ENCODE assay signal across 9 mouse cellular contexts in the genomic region with DNA sequence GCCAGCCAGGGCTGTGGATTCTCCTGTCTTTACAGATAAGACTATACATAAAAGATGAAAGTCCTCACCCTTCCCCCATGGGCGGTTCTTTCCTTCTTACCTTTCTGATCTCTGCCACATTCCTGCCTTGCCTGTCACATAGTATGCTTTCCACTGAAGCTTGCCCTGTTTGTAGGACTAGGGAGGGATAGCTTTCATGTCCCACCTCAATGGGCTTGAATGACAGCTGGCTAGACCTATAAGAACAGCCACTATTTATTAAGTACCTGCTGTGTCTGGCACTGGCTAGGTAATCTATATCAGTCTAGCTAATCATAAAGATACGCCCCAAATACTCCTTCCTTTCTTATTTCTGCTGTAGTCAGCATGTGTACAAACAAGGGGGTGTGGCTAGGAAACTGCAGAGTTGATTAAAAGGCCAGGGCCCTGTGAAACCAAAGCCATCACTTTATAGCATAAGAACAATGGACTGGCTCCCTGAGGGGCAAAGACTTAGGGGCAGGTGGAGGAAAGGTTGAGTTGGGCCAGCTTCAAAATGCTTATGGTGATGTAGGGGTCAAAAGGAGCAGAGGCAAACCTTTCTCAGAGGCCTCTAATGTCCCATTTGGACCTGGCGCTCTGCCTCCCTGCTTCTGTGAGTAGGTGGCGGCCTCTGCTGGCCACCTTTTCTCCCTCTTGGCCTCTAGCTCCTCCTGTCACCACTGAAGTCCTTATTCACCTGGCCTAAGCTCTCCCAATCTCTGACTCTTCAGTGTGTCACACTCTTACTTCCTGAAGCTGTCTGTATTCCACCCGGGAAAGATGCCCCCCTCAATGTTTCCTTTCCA. TPM values are rescaled to one million over a fixed set of nuclear protein-coding genes. Genes with fewer than 3 reads are reported as not detected.
DNase-seq lines count a peak whose midpoint lies in the region; ATAC-seq and TF ChIP-seq lines count a peak whose summit lies in the region.
"Had no signal": no experiment of that assay in that cellular context is flagged by ENCODE, and none has a peak within 500 bp of the region (broad histone marks: within the 10 kb centered on the region; RNA-seq: fewer than 3 reads in every experiment).

No protein-coding gene starts in this region.

- H3K36me3 ChIP-seq in forebrain, postnatal 0 days (ENCODE audit: insufficient read depth), result no peaks in the 10 kb centered on the region
- H3K36me3 ChIP-seq in forebrain, embryonic 12.5 days (replicated peaks), result no peaks in the 10 kb centered on the region
- peaks cover 4% of the 10 kb centered on the region; the same call in 1 of the 2 replicates for H3K36me3 ChIP-seq in limb, embryonic 10.5 days
- H3K36me3 ChIP-seq: G1E had no signal

- H3K4me1 ChIP-seq in forebrain, postnatal 0 days (ENCODE audit: insufficient read depth), result no peaks in the 10 kb centered on the region
- peaks cover 14% of the 10 kb centered on the region for H3K4me1 ChIP-seq in forebrain, embryonic 12.5 days
- no peaks in the 10 kb centered on the region for H3K4me1 ChIP-seq in bone marrow, adult 2 months (ENCODE audit: control insufficient read depth, insufficient read depth, low read length)
- peaks cover 63% of the 10 kb centered on the region for H3K4me1 ChIP-seq in limb, embryonic 10.5 days

- H3K9me3 ChIP-seq in forebrain, postnatal 0 days (ENCODE audit: low read length), result no peaks in the 10 kb centered on the region
- H3K9me3 ChIP-seq in forebrain, embryonic 12.5 days, result no peaks in the 10 kb centered on the region
- no peaks in the 10 kb centered on the region for H3K9me3 ChIP-seq in limb, embryonic 10.5 days (replicated peaks)
- H3K9me3 ChIP-seq: G1E had no signal

- 22% methylated on average over 5 of the region's 5 CpGs for WGBS in forebrain, postnatal 0 days
- 21% methylated on average over 5 of the region's 5 CpGs for WGBS in forebrain, embryonic 12.5 days
- 36% methylated on average over 5 of the region's 5 CpGs for WGBS in bone marrow, adult 2 months
- 23% methylated on average over 5 of the region's 5 CpGs for WGBS in limb, embryonic 10.5 days

- DNase-seq in forebrain, postnatal 0 days, result peak; percentile 26
- DNase-seq in 416B (ENCODE audit: low read depth), result peak; percentile 54
- peak; percentile 72 to 79 for DNase-seq in gastrocnemius, adult 8-10 months (ENCODE audit: low spot score in 2 of 2)
- DNase-seq in limb, embryonic 10.5 days (ENCODE audit: low spot score), result peak; percentile 72
- DNase-seq in spleen, adult 12 weeks (ENCODE audit: low spot score), result peak; percentile 31
- DNase-seq in frontal cortex, postnatal 10 days (ENCODE audit: low spot score in 2 of 2), result no peak

- no peak overlapping the region for H3K4me3 ChIP-seq in forebrain, postnatal 0 days (ENCODE audit: low read depth, low read length)
- no peak overlapping the region for H3K4me3 ChIP-seq in forebrain, embryonic 12.5 days (replicated peaks)
- no peak overlapping the region for H3K4me3 ChIP-seq in bone marrow, adult 2 months (replicated peaks; ENCODE audit: control insufficient read depth, low read depth, low read length)
- H3K4me3 ChIP-seq in limb, embryonic 10.5 days, result no peak overlapping the region

- no peak overlapping the region for H3K4me2 ChIP-seq in forebrain, postnatal 0 days (ENCODE audit: low read depth)
- no peak overlapping the region for H3K4me2 ChIP-seq in forebrain, embryonic 12.5 days

- H3K27me3 ChIP-seq in forebrain, postnatal 0 days (ENCODE audit: insufficient read depth, low read length), result peaks cover 45% of the 10 kb centered on the region
- H3K27me3 ChIP-seq in forebrain, embryonic 12.5 days, result peaks cover 76% of the 10 kb centered on the region
- peaks cover 28% of the 10 kb centered on the region; the same call in 1 of the 2 replicates for H3K27me3 ChIP-seq in limb, embryonic 10.5 days (ENCODE audit: low read depth, poor library complexity, severe bottlenecking)

- peak; percentile 63 for TF ChIP-seq CTCF in forebrain, postnatal 0 days (IDR thresholded peaks at IDR 0.05; ENCODE audit: low read depth)
- peak; percentile 80 for TF ChIP-seq CTCF in bone marrow, adult 2 months (IDR thresholded peaks at IDR 0.05; ENCODE audit: control insufficient read depth, insufficient read depth, low read length)

- H3K27ac ChIP-seq in forebrain, postnatal 0 days (ENCODE audit: low read depth, low read length), result no peak overlapping the region
- no peak overlapping the region for H3K27ac ChIP-seq in forebrain, embryonic 12.5 days
- H3K27ac ChIP-seq in bone marrow, adult 2 months (ENCODE audit: control insufficient read depth, insufficient read depth, low read depth, low read length, poor library complexity), result no peak overlapping the region
- no peak overlapping the region for H3K27ac ChIP-seq in limb, embryonic 10.5 days

- TF ChIP-seq POLR2A in bone marrow, adult 2 months (IDR thresholded peaks at IDR 0.05; ENCODE audit: borderline replicate concordance, control insufficient read depth, low read depth, low read length), result no peak

- no peak overlapping the region for H3K9ac ChIP-seq in forebrain, postnatal 0 days
- H3K9ac ChIP-seq in forebrain, embryonic 12.5 days, result no peak overlapping the region

- ATAC-seq in forebrain, postnatal 0 days, result no peak
- ATAC-seq in forebrain, embryonic 12.5 days (ENCODE audit: low FRiP score), result no peak

RNA-seq across cellular contexts. Expression of a gene that starts 4.5 kb away (rescaled TPM):
- 0.43 and 0.69 TPM in 2 replicates for total RNA-seq in forebrain, postnatal 0 days (2014; rRNA removed)
- 0.36 and 0.59 TPM in 2 replicates for polyA plus RNA-seq in forebrain, postnatal 0 days (2015; fragmentation: Nextera tagmentation; extraction: Ambion mirVana)
- polyA plus RNA-seq in forebrain, embryonic 12.5 days (2016; fragmentation: Nextera tagmentation; extraction: Ambion mirVana), result 0.23 and 0.56 TPM in 2 replicates
- 0.60 TPM in 1 of 2 replicates, not detected in the other for polyA plus RNA-seq in bone marrow, adult 2 months (2011; ENCODE audit: insufficient read depth, insufficient read length, low replicate concordance, missing spikeins)
- 100 to 1,000 TPM; 209 to 275 (median 247) TPM for total RNA-seq in gastrocnemius, adult 8-10 months (2022)
- polyA plus RNA-seq in limb, embryonic 10.5 days (2016; fragmentation: Nextera tagmentation; extraction: Ambion mirVana), result 2.0 and 4.1 TPM in 2 replicates
- polyA plus RNA-seq: G1E had no signal

RNA-seq across cellular contexts. Expression of a gene that starts 16.1 kb away (rescaled TPM):
- total RNA-seq in forebrain, postnatal 0 days (2014; rRNA removed), result 8.6 and 11.5 TPM in 2 replicates
- 3.6 and 5.4 TPM in 2 replicates for polyA plus RNA-seq in forebrain, postnatal 0 days (2015; fragmentation: Nextera tagmentation; extraction: Ambion mirVana)
- 3.0 and 3.1 TPM in 2 replicates for polyA plus RNA-seq in forebrain, embryonic 12.5 days (2016; fragmentation: Nextera tagmentation; extraction: Ambion mirVana)
- 0.37 and 0.41 TPM in 2 replicates for polyA plus RNA-seq in bone marrow, adult 2 months (2011; ENCODE audit: insufficient read depth, insufficient read length, low replicate concordance, missing spikeins)
- total RNA-seq in gastrocnemius, adult 8-10 months (2022), result 1 to 10 TPM; 1.5 to 2.1 (median 1.6) TPM
- polyA plus RNA-seq in limb, embryonic 10.5 days (2016; fragmentation: Nextera tagmentation; extraction: Ambion mirVana), result 12.0 and 14.1 TPM in 2 replicates
- polyA plus RNA-seq: G1E had no signal

RNA-seq across cellular contexts. Expression of a gene that starts 48.1 kb away (rescaled TPM):
- 0.38 TPM in 1 of 2 replicates, not detected in the other for total RNA-seq in forebrain, postnatal 0 days (2014; rRNA removed)
- polyA plus RNA-seq in forebrain, postnatal 0 days (2015; fragmentation: Nextera tagmentation; extraction: Ambion mirVana), result 0.28 and 0.47 TPM in 2 replicates
- 0.18 and 0.22 TPM in 2 replicates for polyA plus RNA-seq in forebrain, embryonic 12.5 days (2016; fragmentation: Nextera tagmentation; extraction: Ambion mirVana)
- not detected in 2 replicates for polyA plus RNA-seq in bone marrow, adult 2 months (2011; ENCODE audit: insufficient read depth, insufficient read length, low replicate concordance, missing spikeins)
- 1 to 10 TPM in 3 of 4 experiments, under 1 TPM in 1; 0.78 to 1.9 (median 1.4) TPM for total RNA-seq in gastrocnemius, adult 8-10 months (2022)
- polyA plus RNA-seq in limb, embryonic 10.5 days (2016; fragmentation: Nextera tagmentation; extraction: Ambion mirVana), result not detected in 2 replicates
- polyA plus RNA-seq: G1E had no signal

RNA-seq across cellular contexts. Expression of a gene that starts 54.7 kb away (rescaled TPM):
- 0.23 TPM in 1 of 2 replicates, not detected in the other for total RNA-seq in forebrain, postnatal 0 days (2014; rRNA removed)
- polyA plus RNA-seq in forebrain, postnatal 0 days (2015; fragmentation: Nextera tagmentation; extraction: Ambion mirVana), result 0.16 and 0.19 TPM in 2 replicates
- polyA plus RNA-seq in forebrain, embryonic 12.5 days (2016; fragmentation: Nextera tagmentation; extraction: Ambion mirVana), result 0.15 TPM in 1 of 2 replicates, not detected in the other
- 7.6 and 25.9 TPM in 2 replicates for polyA plus RNA-seq in bone marrow, adult 2 months (2011; ENCODE audit: insufficient read depth, insufficient read length, low replicate concordance, missing spikeins)
- total RNA-seq in gastrocnemius, adult 8-10 months (2022), result under 1 TPM; 0.12 to 0.81 (median 0.24) TPM
- 6.3 and 12.2 TPM in 2 replicates for polyA plus RNA-seq in limb, embryonic 10.5 days (2016; fragmentation: Nextera tagmentation; extraction: Ambion mirVana)
- total RNA-seq: G1E had no signal
- polyA plus RNA-seq: G1E had no signal

Comparison
In these comparisons a context has a peak if more than half of its experiments do, and no peak if none do; other contexts are left out.
1. DNase-seq: peak in forebrain, postnatal 0 days (single experiment), 416B (single experiment), gastrocnemius, adult 8-10 months (2 of 2), limb, embryonic 10.5 days (single experiment) and spleen, adult 12 weeks (single experiment); none in frontal cortex, postnatal 10 days (0 of 2).